Mouse (Mus musculus) heart, embryonic 14.5 days (tissue): Measurements from ENCODE around the gene Pde2a. TPM values are rescaled to one million over a fixed set of nuclear protein-coding genes. Genes with fewer than 3 reads are reported as not detected.
A peak's percentile ranks its signal among the peaks of the same experiment; 100 is the strongest.

Experiments used
- ATAC-seq: fragments of 200-750 bp; cut with Nextera tagmentation; 2 replicates; pipeline ENCODE4 v1.8.0; 2017; ENCODE audit warnings: low read depth, moderate TSS enrichment; ENCODE audit not compliant: insufficient number of reproducible peaks, insufficient read depth, low FRiP score
- H3K27ac ChIP-seq, 2 experiments: fragments of 200-500 bp in 1 of 2; fragments of 300-500 bp in 1 of 2; sonication (generic) in 1 of 2; replicated peaks in 1 of 2; 2 replicates each; pipeline ENCODE4 v1.5.1; 2012 to 2014; ENCODE audit warnings: low read depth in 2 of 2, low read length in 2 of 2, control low read depth in 1 of 2, mild to moderate bottlenecking in 1 of 2, mixed read lengths in 1 of 2; ENCODE audit not compliant: control insufficient read depth in 1 of 2, insufficient read depth in 1 of 2
- H3K27me3 ChIP-seq: fragments of 300-500 bp; sonication (generic); 2 replicates; pipeline ENCODE4 v1.6.1; 2014; ENCODE audit warnings: mild to moderate bottlenecking, low read length, control low read depth; ENCODE audit not compliant: control insufficient read depth, insufficient read depth
- H3K36me3 ChIP-seq: fragments of 300-500 bp; sonication (generic); 2 replicates; pipeline ENCODE4 v1.6.1; 2014; ENCODE audit warnings: mild to moderate bottlenecking, control low read depth, low read length, mixed read lengths; ENCODE audit not compliant: control insufficient read depth, insufficient read depth
- H3K4me1 ChIP-seq, 2 experiments: fragments of 200-500 bp in 1 of 2; fragments of 300-500 bp in 1 of 2; sonication (generic) in 1 of 2; 2 replicates each; pipeline ENCODE4 v1.6.1; 2012 to 2014; ENCODE audit warnings: low read length in 2 of 2, control low read depth in 1 of 2, mixed read lengths in 1 of 2; ENCODE audit not compliant: control insufficient read depth in 2 of 2, insufficient read depth in 2 of 2
- H3K4me2 ChIP-seq: fragments of 300-500 bp; sonication (generic); 2 replicates; pipeline ENCODE4 v1.6.1; 2014; ENCODE audit warnings: mild to moderate bottlenecking, low read length
- H3K4me3 ChIP-seq, 2 experiments: fragments of 200-500 bp in 1 of 2; fragments of 300-500 bp in 1 of 2; sonication (generic) in 1 of 2; 2 replicates each; pipeline ENCODE4 v1.5.1; 2012 to 2014; ENCODE audit warnings: low read length in 2 of 2, mild to moderate bottlenecking in 2 of 2, control low read depth in 1 of 2, low read depth in 1 of 2, moderate library complexity in 1 of 2; ENCODE audit not compliant: control insufficient read depth in 1 of 2, insufficient read depth in 1 of 2
- H3K9ac ChIP-seq: fragments of 300-500 bp; sonication (generic); 2 replicates; pipeline ENCODE4 v1.6.1; 2014; ENCODE audit warnings: mild to moderate bottlenecking, low read length
- H3K9me3 ChIP-seq: fragments of 300-500 bp; sonication (generic); 2 replicates; pipeline ENCODE4 v1.6.1; 2016; ENCODE audit warnings: low read length, control low read depth; ENCODE audit not compliant: control insufficient read depth
- WGBS: fragments of 180-500 bp; shearing (Covaris S2); extraction: QIAGEN DNeasy Blood & Tissue Kit; methylation state at CpG from one replicate; pipeline ENCODE4 v1.1.7; 2014; 5-methylcytosine and 5-hydroxymethylcytosine counted together
- polyA plus RNA-seq: library from polyadenylated mRNA; unstranded; fragments of >200 nt; fragmentation: Nextera tagmentation; extraction: Ambion mirVana; gene quantifications from 2 replicates; pipeline ENCODE4 v1.2.1, GENCODE M21; 2014

Pde2a gene
- polyA plus RNA-seq, 1 experiment from 2014 or later, result 13.8 TPM

DNA sequence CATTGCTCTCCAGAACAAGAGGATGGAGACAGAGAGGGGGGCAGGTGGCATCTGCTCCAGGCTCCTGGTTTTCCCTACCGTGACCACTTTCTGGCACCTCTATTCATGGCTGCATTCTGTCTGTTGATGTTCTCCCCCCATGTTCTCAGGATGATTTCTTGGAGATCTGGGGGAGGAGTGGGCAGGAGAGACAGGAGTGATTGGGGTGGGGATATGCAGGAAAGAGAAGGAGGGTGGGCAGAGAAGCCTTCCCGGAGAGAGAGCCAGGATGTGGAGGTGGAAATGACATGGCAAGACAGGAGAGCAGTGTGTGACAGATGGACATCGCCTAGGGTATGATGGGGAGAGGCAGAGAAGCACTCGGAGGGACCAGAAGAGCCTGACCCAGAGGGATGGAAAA is 55.0 kb downstream of the Pde2a start:
- WGBS, result 61% methylated on average over 4 of the region's 4 CpGs
- Histone ChIP-seq H3K4me1 (peaks cover 20 to 22% of the 10 kb centered on the region in 2 experiments), H3K9me3 (no peaks in the 10 kb centered on the region), H3K9ac (no peak overlapping the region), H3K27ac (no peak overlapping the region), H3K4me3 (no peak overlapping the region), H3K27me3 (no peaks in the 10 kb centered on the region), H3K36me3 (no peaks in the 10 kb centered on the region), H3K4me2 (no peak overlapping the region)
- ATAC-seq, result no peak

DNA sequence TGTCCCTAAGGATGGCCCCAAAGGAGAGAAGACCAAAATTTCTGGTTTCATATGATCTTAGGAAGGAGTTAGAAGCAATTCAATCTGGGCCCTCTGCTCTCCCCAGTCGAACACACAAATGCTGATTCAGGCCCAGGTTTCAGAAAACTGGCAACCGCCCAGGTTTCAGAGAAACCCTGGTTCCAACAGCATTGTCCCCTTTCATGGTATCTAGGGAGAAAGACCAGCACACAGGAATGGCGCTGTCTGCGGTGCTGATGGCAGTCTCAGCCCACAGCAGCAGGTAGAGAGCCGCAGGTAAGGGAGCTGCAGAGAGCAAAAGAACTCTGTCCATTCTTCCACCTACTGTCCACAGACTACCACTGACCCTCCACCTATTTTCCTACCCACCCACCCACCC is 55.7 kb downstream of the Pde2a start:
- no peak for ATAC-seq
- Histone ChIP-seq H3K27ac (no peak overlapping the region), H3K9ac (no peak overlapping the region), H3K9me3 (no peaks in the 10 kb centered on the region), H3K27me3 (no peaks in the 10 kb centered on the region), H3K4me3 (no peak overlapping the region), H3K36me3 (no peaks in the 10 kb centered on the region), H3K4me1 (peaks cover 17 to 18% of the 10 kb centered on the region in 2 experiments), H3K4me2 (no peak overlapping the region)
- WGBS, result 33% methylated on average over 5 of the region's 5 CpGs

DNA sequence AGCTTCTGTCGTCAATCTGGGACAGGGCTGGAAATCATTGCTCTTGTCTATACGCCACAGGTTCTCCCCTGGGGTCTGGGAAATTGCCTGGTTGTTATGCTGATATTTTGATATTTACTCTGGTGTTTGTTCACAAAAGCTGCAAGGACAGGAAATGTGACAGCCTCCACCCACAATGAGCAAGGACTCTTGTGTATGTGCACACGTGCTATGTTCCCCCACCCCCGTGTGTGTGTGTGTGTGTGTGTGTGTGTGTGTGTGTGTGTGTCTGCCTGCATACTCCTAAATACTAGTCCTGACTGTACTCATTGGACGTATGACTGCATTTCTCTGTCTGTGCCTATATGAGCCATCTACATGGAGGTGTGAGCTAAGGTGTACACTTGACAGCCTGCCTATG is 56.6 kb downstream of the Pde2a start:
- no peak overlapping the region for H3K4me3 ChIP-seq
- WGBS, result 69% methylated on average over 5 of the region's 5 CpGs
- no peak overlapping the region for H3K27ac ChIP-seq
- H3K27me3 ChIP-seq, result no peaks in the 10 kb centered on the region
- no peak overlapping the region for H3K9ac ChIP-seq
- no peaks in the 10 kb centered on the region for H3K36me3 ChIP-seq
- ATAC-seq, result no peak
- H3K4me1 ChIP-seq, result peaks cover 12 to 15% of the 10 kb centered on the region in 2 experiments
- no peak overlapping the region for H3K4me2 ChIP-seq
- H3K9me3 ChIP-seq, result no peaks in the 10 kb centered on the region

DNA sequence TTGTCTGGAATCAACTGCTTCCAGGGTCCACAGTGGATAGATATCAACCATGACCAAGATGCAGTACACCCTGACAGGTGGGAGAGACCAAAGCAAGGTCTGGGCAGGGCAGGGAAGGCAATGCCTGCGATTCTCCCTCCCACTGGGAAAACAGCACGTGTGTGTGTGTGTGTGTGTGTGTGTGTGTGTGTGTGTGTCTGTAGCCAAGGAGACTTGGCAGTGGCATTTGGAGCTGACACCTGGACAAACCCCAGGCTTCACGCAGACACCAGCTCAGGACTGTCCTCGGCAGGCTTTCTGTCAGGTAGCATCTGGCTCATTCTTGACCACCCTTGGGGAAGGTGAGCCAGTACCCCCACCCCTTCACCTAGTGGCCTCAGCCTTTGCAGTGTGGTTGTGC is 58.4 kb downstream of the Pde2a start:
- H3K4me3 ChIP-seq, result no peak overlapping the region
- ATAC-seq, result no peak
- WGBS, result 65% methylated on average over 4 of the region's 4 CpGs
- no peak overlapping the region for H3K9ac ChIP-seq
- H3K9me3 ChIP-seq, result no peaks in the 10 kb centered on the region
- H3K27ac ChIP-seq, result no peak overlapping the region
- no peaks in the 10 kb centered on the region for H3K36me3 ChIP-seq
- no peaks in the 10 kb centered on the region for H3K27me3 ChIP-seq
- H3K4me2 ChIP-seq, result no peak overlapping the region
- peaks cover 6 to 7% of the 10 kb centered on the region in 2 experiments; a peak in 3 of 4 replicates for H3K4me1 ChIP-seq

DNA sequence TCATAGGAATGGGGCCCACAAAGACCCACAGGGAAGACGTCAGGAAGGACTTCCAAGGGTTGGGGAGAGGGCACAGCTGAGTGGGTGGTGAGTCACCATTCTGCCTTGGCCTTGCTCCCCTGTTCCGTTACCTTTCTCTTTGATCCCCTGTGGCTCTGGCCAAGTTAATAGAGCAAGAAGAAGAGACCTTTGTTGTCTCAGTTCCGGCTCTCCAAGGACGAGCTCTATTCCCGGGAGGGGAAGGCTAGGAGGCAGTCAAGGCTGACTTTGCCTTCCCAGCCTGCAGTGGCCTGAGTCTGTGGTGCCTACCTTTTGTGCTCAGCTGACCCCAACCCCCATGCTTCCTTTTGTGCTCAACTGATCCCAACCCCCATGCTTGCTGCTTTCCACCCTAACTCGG is 59.2 kb downstream of the Pde2a start:
- ATAC-seq, result no peak
- no peak overlapping the region for H3K4me3 ChIP-seq
- H3K27ac ChIP-seq, result no peak overlapping the region
- H3K27me3 ChIP-seq, result no peaks in the 10 kb centered on the region
- no peak overlapping the region for H3K4me2 ChIP-seq
- H3K9ac ChIP-seq, result no peak overlapping the region
- H3K9me3 ChIP-seq, result no peaks in the 10 kb centered on the region
- WGBS, result 71% methylated on average over 6 of the region's 6 CpGs
- H3K4me1 ChIP-seq, result peaks cover 6 to 7% of the 10 kb centered on the region in 2 experiments; a peak in 3 of 4 replicates
- no peaks in the 10 kb centered on the region for H3K36me3 ChIP-seq

DNA sequence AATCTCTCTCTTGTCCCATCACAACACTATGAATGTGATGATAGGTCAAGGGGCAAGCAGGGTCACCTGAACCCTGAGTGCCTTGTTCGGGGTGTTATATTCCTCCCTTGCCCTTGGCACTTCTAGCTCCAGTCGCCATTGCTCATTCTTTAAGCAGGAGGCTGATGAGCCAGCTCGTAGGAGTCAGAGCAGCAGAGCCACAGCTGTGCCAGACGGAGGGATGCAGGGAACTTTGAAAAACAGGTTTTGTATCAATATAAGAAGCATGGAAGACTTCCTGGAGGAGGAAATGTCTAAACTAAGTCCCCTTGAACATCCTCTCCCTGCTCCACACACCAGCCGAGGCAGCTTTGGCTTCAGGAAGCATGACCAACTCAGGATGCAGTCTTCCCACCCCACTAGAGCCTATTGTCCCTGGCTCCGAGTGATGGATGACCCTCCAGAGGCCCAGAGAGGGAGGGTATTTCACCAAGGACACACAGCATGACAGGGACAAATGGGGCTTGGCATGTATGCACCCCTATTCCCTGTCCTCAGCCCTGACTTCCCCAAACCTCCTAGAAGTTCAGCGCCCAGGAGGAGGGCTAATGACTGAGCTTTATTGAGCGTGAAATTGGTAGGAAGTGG is 60.5 kb downstream of the Pde2a start:
- WGBS, result 63% methylated on average over 8 of the region's 8 CpGs
- no peak overlapping the region for H3K9ac ChIP-seq
- no peak overlapping the region for H3K27ac ChIP-seq
- ATAC-seq, result no peak
- H3K4me3 ChIP-seq, result no peak overlapping the region
- no peaks in the 10 kb centered on the region for H3K9me3 ChIP-seq
- H3K4me2 ChIP-seq, result no peak overlapping the region
- H3K27me3 ChIP-seq, result no peaks in the 10 kb centered on the region
- peaks cover 6 to 7% of the 10 kb centered on the region in 2 experiments; a peak in 3 of 4 replicates for H3K4me1 ChIP-seq
- H3K36me3 ChIP-seq, result no peaks in the 10 kb centered on the region

DNA sequence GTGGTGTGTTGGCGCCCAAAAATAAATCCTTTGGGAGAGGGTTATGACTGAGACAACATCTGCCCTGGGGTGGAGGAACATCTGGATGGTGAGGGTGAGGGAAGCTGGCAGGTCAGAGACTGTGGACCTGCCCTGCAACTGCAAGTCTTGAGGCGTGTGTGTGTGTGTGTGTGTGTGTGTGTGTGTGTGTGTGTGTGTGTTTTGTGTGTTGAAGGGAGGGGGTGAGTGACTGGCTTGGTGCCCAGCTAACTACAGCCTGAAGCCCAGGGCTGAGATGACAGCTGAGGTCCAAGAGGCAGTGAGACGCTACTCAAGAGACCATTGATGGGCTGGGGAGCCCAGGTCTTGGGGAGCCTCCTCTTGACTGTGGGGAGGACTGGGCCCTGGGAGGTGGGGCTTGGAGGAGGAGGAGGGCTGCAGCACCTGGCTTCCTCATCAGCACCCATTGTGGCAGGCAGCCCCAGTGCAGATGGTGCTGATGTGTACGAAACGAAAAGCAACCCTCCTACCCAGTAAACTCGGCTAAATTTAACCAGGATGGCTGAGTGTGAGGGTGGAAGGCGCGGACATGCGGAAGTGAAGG is 61.1 kb downstream of the Pde2a start:
- H3K4me2 ChIP-seq, result peak overlapping the region; percentile 30; the same call in 1 of the 2 replicates
- no peak overlapping the region for H3K27ac ChIP-seq
- no peak overlapping the region for H3K9ac ChIP-seq
- H3K9me3 ChIP-seq, result no peaks in the 10 kb centered on the region
- no peak overlapping the region for H3K4me3 ChIP-seq
- ATAC-seq, result no peak
- H3K4me1 ChIP-seq, result peaks cover 6 to 7% of the 10 kb centered on the region in 2 experiments; a peak in 3 of 4 replicates
- WGBS, result 43% methylated on average over 9 of the region's 9 CpGs
- H3K27me3 ChIP-seq, result no peaks in the 10 kb centered on the region
- H3K36me3 ChIP-seq, result no peaks in the 10 kb centered on the region
